ENCODE assay signal across 9 mouse cellular contexts in the genomic region with DNA sequence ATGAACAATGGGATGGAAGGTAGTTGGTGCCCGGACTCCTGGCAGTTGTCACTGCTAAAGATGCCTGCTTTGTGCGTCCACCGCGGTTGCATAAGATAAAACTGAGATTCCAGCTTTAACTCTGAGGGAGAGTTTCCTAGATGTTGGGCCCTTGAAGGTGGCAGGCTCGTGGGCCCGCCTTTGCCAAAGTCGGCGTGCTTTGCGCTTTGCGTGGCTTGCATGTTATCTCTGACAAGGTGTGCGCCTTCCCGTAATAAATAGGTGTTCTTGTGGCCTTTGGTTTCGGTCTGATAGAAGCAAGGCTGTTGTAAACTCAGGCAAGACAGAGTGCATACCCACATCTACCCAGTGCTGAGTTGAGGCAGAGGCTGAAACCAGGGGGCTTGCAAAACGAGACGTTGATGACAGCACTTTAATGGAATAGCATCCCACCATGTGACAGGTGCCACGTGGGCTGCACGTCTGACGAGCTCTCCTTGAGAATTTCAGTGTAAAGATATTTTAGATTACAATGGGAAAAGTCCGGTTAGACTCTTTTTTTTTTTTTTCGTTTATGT. TPM values are rescaled to one million over a fixed set of nuclear protein-coding genes. Genes with fewer than 3 reads are reported as not detected.
DNase-seq lines count a peak whose midpoint lies in the region; ATAC-seq lines count a peak whose summit lies in the region.
"Had no signal": no experiment of that assay in that cellular context is flagged by ENCODE, and none has a peak within 500 bp of the region (broad histone marks: within the 10 kb centered on the region; RNA-seq: fewer than 3 reads in every experiment).

No protein-coding gene starts in this region.

- no peaks in the 10 kb centered on the region for H3K36me3 ChIP-seq in liver, embryonic 11.5 days (ENCODE audit: control insufficient read depth, insufficient read depth, low read length)

- H3K27me3 ChIP-seq in liver, embryonic 11.5 days (replicated peaks; ENCODE audit: control insufficient read depth, insufficient read depth, low read length) = peaks cover 31% of the 10 kb centered on the region

- ATAC-seq in liver, embryonic 11.5 days (replicated peaks; ENCODE audit: low FRiP score) = no peak
- no peak for ATAC-seq in activated CD4-positive, CD25-positive, alpha-beta regulatory T cell, adult 4 months

- no peaks in the 10 kb centered on the region for H3K9me3 ChIP-seq in liver, embryonic 11.5 days (ENCODE audit: control insufficient read depth, low read length)

- no peaks in the 10 kb centered on the region; the same call in 1 of the 2 replicates for H3K4me1 ChIP-seq in liver, embryonic 11.5 days (replicated peaks; ENCODE audit: control insufficient read depth, insufficient read depth, low read length)

- no peak overlapping the region for H3K27ac ChIP-seq in liver, embryonic 11.5 days (ENCODE audit: low read depth, low read length)

- peak; percentile 31 for DNase-seq in cerebellum, postnatal 25 days
- no peak for DNase-seq in cerebellum, adult 9-11 months
- DNase-seq in right cerebral cortex, adult 2 months (ENCODE audit: low spot score in 2 of 2) = peak; percentile 33 to 64
- DNase-seq in right cerebral cortex, postnatal 14 days = no peak
- DNase-seq in liver, embryonic 11.5 days (ENCODE audit: low spot score) = no peak
- DNase-seq in testis, postnatal 10 days (ENCODE audit: low spot score) = peak; percentile 43
- DNase-seq in kidney, postnatal 10 days = no peak

- 9% methylated on average over 20 of the region's 20 CpGs for WGBS in liver, embryonic 11.5 days

- no peak overlapping the region for H3K9ac ChIP-seq in liver, embryonic 11.5 days (ENCODE audit: low read depth, low read length)

- H3K4me3 ChIP-seq in liver, embryonic 11.5 days (ENCODE audit: low read depth, low read length) = peak overlapping the region; percentile 58

- peak overlapping the region; percentile 69 for H3K4me2 ChIP-seq in liver, embryonic 11.5 days

RNA-seq across cellular contexts. Expression of gene F3, which starts 0.7 kb away (rescaled TPM):
- polyA plus RNA-seq in liver, embryonic 11.5 days (2014; fragmentation: Nextera tagmentation; extraction: Ambion mirVana) = 1.7 and 2.3 TPM in 2 replicates
- polyA plus RNA-seq in activated CD4-positive, CD25-positive, alpha-beta regulatory T cell, adult 4 months (2017; shearing (Covaris generic)) = not detected

RNA-seq across cellular contexts. Expression of gene 4930432M17Rik, which starts 53.5 kb away (rescaled TPM):
- polyA plus RNA-seq in liver, embryonic 11.5 days (2014; fragmentation: Nextera tagmentation; extraction: Ambion mirVana) = not detected in 2 replicates
- not detected for polyA plus RNA-seq in activated CD4-positive, CD25-positive, alpha-beta regulatory T cell, adult 4 months (2017; shearing (Covaris generic))
- polyA plus RNA-seq: spleen, adult 2 months had no signal

Comparison
In these comparisons a context has a peak if more than half of its experiments do, and no peak if none do; other contexts are left out.
1. DNase-seq: peak in cerebellum, postnatal 25 days (2 of 2), right cerebral cortex, adult 2 months (2 of 2) and testis, postnatal 10 days (single experiment); none in cerebellum, adult 9-11 months (single experiment), right cerebral cortex, postnatal 14 days (single experiment), liver, embryonic 11.5 days (single experiment) and kidney, postnatal 10 days (single experiment).